Mouse (Mus musculus): ENCODE results near the gene Tcte1.

DNA sequence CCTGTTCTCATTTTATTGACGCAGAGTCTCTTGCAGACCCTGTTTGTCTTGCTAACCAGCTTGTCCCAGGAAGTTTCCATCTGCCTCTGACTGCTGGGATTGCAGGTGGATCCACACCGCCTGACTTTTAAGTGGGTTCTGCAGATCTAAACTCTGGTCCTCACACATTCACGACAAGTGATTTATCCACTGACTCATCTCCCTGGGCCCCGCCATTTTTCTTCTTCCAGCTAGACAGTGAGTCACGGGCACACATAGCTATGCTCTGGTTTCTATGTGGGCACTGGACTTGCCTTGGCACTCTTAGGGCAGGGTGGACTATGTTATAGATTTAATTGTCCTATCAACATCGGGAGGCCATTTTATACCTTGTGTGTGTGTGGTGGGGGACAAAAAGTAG is 33.5 kb upstream of the Tcte1 start:
- TF ChIP-seq CTCF (IDR thresholded peaks at IDR 0.05; ENCODE audit: extremely low read depth, insufficient read depth, low read length), result no peak
- TF ChIP-seq POLR2A (IDR thresholded peaks at IDR 0.05; ENCODE audit: extremely low read depth, insufficient read depth, low read length), result no peak

All from cortical plate, adult 2 months (tissue).